Mouse (Mus musculus): Measurements from ENCODE around the gene Hmga1b.

DNA sequence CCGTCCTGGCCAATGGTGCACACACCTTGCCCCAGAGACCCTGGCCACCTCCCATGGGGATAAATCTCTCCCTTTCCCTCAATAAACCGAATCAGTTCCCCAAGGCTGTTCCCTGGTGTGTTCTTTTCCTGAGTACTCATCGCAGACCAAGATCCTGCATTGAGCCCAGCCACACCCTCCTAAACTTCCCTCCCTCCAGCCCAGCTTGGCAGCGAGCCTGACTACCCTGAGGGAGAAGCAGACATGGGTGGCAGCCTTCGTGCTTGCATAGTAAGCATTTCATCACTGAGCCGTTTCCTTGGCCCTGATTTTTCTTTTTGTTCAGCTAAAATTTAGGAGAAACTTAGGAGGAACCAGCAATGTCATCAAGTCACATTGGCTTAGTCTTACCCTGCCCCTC is 29.1 kb upstream of the Hmga1b start:
- TF ChIP-seq CTCF (IDR thresholded peaks at IDR 0.05; ENCODE audit: low read depth) (no peak), EP300 (IDR thresholded peaks at IDR 0.05; ENCODE audit: low read depth) (no peak)

All from heart, postnatal 0 days (tissue).